Comparison of ENCODE assay signal across 18 mouse cellular contexts in the genomic region with DNA sequence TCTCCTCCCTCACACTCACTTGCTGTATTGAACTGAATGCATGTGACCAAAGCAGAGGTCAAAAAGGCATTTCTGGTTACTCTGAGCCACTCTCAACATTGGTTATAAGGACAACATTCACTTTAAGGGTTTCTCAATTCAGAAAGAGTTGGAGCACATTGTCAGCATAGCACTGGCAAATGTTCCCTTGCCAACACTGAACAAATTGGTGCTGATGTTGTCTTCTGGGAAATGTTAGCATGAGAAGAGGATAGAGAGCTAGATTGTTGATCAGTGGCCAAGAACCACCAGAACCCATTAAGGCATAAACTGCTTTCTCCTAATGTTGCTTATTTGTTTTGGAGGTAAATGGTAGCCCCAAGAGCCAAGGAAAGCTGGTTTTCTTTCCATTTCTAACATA.
"Had no signal": no experiment of that assay in that cellular context is flagged by ENCODE, and none has a peak within 500 bp of the region (broad histone marks: within the 10 kb centered on the region; RNA-seq: fewer than 3 reads in every experiment).

No protein-coding gene starts in this region.

- H3K27me3 ChIP-seq: limb, embryonic 12.5 days; limb, embryonic 15.5 days; liver, embryonic 13.5 days had no signal

- H3K36me3 ChIP-seq: limb, embryonic 12.5 days; limb, embryonic 15.5 days; liver, embryonic 13.5 days had no signal

- H3K4me1 ChIP-seq: limb, embryonic 12.5 days; limb, embryonic 15.5 days; liver, embryonic 13.5 days had no signal

- H3K4me3 ChIP-seq: layer of hippocampus, adult 2 months; left cerebral cortex, adult 2 months; limb, embryonic 12.5 days; limb, embryonic 15.5 days; liver, embryonic 13.5 days had no signal

- H3K4me2 ChIP-seq: limb, embryonic 12.5 days; limb, embryonic 15.5 days; liver, embryonic 13.5 days; midbrain, embryonic 11.5 days had no signal

- H3K9me3 ChIP-seq: limb, embryonic 12.5 days; limb, embryonic 15.5 days; liver, embryonic 13.5 days had no signal

- H3K9ac ChIP-seq: limb, embryonic 12.5 days; limb, embryonic 15.5 days; liver, embryonic 13.5 days had no signal

- H3K27ac ChIP-seq: kidney, postnatal 0 days; layer of hippocampus, adult 2 months; left cerebral cortex, adult 2 months; limb, embryonic 12.5 days; limb, embryonic 15.5 days; liver, embryonic 13.5 days; stomach, postnatal 0 days had no signal

- DNase-seq: kidney, adult 2 months; kidney, postnatal 25 days; layer of hippocampus, adult 9-11 months; left cerebral cortex, postnatal 4 days; liver, embryonic 13.5 days; lung, adult 2 months; lung, postnatal 14 days; lung, postnatal 4 days; midbrain, embryonic 14.5 days; thymus, adult 2 months; thymus, postnatal 14 days had no signal
